Mouse (Mus musculus) brain, embryonic 14.5 days (tissue): ENCODE data around the gene Gga1. TPM values are rescaled to one million over a fixed set of nuclear protein-coding genes. Genes with fewer than 3 reads are reported as not detected.

Experiments used
- DNase-seq: peaks from one replicate; pipeline ENCODE4 v3.0.0-alpha.2; 2011; ENCODE audit warnings: low read depth
- CTCF ChIP-seq: fragments of 200-500 bp; IDR thresholded peaks from 2 replicates; pipeline ENCODE4 v1.5.1; 2012; ENCODE audit warnings: inconsistent platforms, mild to moderate bottlenecking, moderate library complexity, borderline replicate concordance; ENCODE audit not compliant: insufficient read depth, insufficient read length; ENCODE audit errors: extremely low read depth
- POLR2A ChIP-seq: fragments of 200-500 bp; IDR thresholded peaks from 2 replicates; pipeline ENCODE4 v1.6.1; 2012; ENCODE audit warnings: mild to moderate bottlenecking, inconsistent platforms, borderline replicate concordance; ENCODE audit not compliant: poor library complexity, insufficient read depth, insufficient read length, severe bottlenecking; ENCODE audit errors: extremely low read depth
- polyA plus RNA-seq: library from polyadenylated mRNA; depleted of rRNA; stranded (reverse); fragments of >200 nt; gene quantifications from 2 replicates; pipeline ENCODE4 v1.2.3, GENCODE M21; 2012

Gene Gga1
- polyA plus RNA-seq, 1 experiment: 76.1 TPM

GRCm38 (mm10) chr15:78894726-78895125, 17.7 kb downstream of the Gga1 start:
- no peak for TF ChIP-seq CTCF
- TF ChIP-seq POLR2A: no peak

GRCm38 (mm10) chr15:78895741-78896140, 18.8 kb downstream of the Gga1 start:
- TF ChIP-seq CTCF (no peak), POLR2A (no peak)
- no peak for DNase-seq

More at GRCm38 (mm10) chr15:78894726-78895125, 17.7 kb downstream of the Gga1 start:
- no peak for DNase-seq

DNA sequence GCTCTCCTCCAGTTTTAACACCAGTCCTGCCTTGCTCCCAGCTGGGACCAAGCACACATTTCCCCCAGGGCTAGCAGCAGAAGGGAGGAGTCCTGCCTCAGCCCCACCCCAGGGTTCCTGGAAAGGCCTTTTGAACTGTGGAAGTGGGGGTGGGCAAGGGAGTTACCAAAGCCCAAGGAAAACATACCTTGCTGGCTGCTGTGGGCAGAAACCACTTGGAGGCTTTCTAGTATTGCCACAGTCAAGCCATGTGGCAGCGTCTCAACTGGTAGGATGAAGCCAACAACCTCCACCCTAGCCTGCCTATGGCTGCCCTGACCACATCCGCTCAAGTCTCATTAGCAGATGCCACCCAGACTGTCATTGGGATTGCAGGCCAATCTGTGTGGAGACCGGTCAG, 19.2 kb downstream of the Gga1 start:
- no peak for DNase-seq
- TF ChIP-seq POLR2A (no peak), CTCF (no peak)

DNA sequence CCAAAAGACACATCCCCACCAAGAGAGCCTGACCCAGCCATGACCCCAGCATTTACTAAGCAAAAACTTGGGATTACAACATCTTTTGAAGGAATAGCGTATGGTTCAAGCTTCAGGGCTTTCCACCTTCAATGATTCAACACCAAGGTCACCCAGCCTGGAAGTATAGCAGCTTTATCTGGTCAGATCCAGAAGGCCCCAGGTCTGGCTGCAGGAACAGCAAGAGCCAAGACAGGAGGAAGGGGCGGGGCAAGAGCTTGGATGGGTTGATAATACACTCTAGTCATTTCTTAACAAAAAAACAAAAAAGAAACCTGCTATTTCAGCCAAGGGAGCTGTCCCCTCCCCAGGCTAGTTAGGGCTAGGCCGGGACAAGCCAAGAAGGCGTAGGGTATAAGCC, 20.5 kb downstream of the Gga1 start:
- no peak for DNase-seq
- TF ChIP-seq CTCF: no peak
- no peak for TF ChIP-seq POLR2A

- DNase-seq: no peak
- TF ChIP-seq POLR2A (no peak), CTCF (no peak)
Observed at GRCm38 (mm10) chr15:78898507-78899001, 21.6 kb downstream of the Gga1 start.

DNA sequence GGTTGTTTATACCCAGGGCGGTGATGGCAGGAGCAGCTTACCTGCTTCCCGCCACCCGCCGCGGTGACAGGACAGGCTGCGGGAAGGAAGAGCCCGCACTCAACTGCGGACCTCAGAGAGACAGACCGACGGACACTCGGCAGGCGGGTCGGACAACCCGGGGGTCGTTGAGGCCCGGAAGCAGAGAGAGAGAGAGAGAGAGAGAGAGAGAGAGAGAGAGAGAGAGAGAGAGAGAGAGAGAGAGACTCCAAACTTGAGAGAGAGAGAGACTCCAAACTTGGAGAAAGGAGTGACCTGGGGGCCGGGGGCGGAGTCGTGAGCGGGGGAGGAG, 22.4 kb downstream of the Gga1 start, which contains the start of gene Gm49510:
Gm49510 (plus strand) TSS at position 259 of the 331 bp plus-strand sequence.
- TF ChIP-seq CTCF (no peak), POLR2A (no peak)
- no peak for DNase-seq

GRCm38 (mm10) chr15:78899740-78900584, 23.0 kb downstream of the Gga1 start, which contains the start of gene Sh3bp1:
Gene Sh3bp1 (plus strand): TSS chr15:78899768.
- no peak for TF ChIP-seq CTCF
- 0 out of 2 replicates have a peak, but pooled peaks have one; percentile 5 for TF ChIP-seq POLR2A
- peak; percentile 64 for DNase-seq

DNA sequence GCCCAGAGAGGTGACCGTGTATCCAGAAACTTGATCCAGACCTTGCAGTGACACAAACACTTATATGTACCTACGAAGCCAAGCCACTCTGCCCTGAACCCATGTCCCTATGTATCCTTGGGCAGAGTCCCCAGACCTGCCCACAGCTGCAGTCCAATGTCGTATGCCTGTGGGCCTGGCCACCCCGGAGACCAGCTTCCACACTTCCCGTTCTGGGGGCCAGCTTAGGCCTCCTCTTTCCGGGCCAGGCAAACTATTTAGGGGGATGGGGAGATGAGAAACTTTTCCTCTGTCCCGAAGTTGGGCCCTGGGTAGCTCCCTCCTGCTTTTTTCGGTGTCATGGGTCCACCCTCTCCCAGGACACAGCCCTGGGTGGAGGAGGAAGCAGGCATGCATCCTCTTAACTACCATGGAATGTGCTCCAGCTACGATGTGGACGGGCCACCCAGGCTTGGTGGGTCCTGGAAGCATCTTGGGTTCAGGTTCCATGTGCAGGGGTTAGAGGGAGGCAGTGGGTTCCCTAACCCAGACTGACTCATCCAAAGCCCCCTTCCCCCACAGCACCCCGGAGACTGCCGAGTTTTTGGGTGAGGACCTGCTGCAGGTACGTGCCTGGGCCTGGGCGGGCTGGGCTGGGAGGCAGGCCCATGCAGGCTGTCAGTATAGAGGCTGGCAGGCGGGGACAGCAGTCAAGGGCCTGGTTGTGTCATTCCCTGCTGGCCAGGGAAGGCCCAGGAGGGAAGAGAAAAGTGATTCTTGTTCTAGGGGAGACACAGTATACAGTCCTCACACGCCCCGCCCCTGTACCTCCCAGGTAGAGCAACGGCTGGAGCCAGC, 23.8 kb downstream of the Gga1 start:
- DNase-seq: no peak
- TF ChIP-seq CTCF (no peak), POLR2A (no peak)

DNA sequence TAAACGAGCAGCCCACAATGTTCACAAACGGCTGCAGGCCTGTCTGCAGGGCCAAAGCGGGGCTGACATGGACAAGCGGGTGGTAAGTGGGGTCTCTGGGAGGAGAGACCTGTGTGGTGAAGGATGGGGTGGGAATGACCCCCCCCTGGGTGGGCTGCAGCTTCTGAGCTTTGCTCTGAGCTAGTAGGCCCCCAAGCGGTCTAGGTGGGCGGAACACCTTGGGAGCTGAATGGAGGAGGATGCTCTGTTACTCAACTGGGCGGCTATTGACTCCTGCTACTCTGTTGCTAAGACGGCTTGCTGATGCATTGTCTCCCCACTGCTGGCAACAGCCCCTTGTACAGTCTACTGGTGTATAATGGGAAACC, 24.4 kb downstream of the Gga1 start:
- no peak for TF ChIP-seq CTCF
- no peak for TF ChIP-seq POLR2A

GRCm38 (mm10) chr15:78903243-78903642, 26.3 kb downstream of the Gga1 start:
- TF ChIP-seq POLR2A (no peak), CTCF (peak; percentile 83; the same call in 1 of the 2 replicates)
- peak; percentile 79 for DNase-seq

More for the DNA sequence above, 24.4 kb downstream of the Gga1 start:
- no peak for DNase-seq

DNA sequence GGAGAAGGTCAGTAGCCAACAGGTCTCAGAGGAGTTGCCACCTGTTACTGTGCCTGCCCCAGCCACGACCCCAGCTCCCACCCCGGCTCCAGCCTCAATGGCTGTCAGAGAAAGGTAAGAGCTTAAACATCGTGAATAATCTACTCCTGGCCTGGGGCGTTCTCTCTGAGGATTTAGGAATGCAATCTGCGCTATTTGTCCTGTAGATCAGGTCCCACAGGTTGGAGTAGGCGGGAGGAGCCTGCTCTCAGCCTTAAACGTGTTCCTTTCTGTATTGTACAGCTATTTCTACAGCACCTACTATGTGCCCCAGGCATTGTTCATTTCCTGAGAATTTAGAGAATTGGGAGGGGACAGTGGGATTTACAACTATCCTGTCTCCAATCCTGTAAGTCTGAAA, 31.4 kb downstream of the Gga1 start:
- DNase-seq: no peak
- TF ChIP-seq POLR2A (no peak), CTCF (no peak)

DNA sequence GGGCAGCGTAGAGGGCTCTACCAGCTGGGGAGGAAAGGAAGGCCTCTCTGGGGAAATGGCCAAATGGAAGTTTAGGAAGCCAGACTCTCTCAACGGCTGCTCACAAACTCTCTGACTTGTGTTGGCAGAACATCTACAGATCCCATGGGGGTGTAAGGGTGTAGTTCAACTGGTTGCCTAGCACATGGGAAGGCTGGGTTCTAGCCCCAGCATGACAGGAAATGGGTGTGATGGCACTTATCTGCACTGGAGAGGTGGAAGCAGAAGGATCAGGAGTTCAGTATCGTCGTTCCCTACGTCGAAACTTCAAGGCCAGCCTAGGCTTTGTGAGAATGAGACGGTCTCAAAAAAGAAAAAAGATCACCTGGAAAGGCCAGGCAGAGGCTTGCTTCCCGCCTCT, 32.0 kb downstream of the Gga1 start:
- DNase-seq: no peak
- TF ChIP-seq POLR2A (no peak), CTCF (no peak)

- DNase-seq: peak; percentile 70
- TF ChIP-seq CTCF: peak; percentile 58
- TF ChIP-seq POLR2A: no peak
Observed at GRCm38 (mm10) chr15:78912040-78912439, 35.0 kb downstream of the Gga1 start.
